13 mouse cellular contexts compared by ENCODE assay signal in the genomic region with DNA sequence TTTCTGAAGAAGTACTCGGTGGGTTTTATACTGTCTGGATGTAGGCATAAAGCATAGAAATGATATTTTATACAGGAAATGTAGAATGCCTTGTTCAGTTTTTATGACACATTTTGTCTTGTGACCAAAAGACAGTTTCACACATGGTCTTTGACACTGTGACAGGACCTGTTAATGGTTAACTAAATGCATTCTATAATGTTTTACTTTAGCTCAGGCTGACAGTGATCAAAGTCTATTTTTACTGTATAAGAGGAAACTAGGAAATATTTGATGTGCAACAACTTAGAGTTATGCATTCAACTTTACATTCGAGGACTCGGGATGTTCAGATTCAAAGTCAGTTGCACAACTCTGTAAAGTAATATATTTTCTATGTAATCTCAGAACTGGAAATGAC.
"Had no signal": no experiment of that assay in that cellular context is flagged by ENCODE, and none has a peak within 500 bp of the region (broad histone marks: within the 10 kb centered on the region; RNA-seq: fewer than 3 reads in every experiment).

No protein-coding gene starts in this region.

- H3K36me3 ChIP-seq: hindbrain, embryonic 15.5 days; limb, embryonic 12.5 days; midbrain, embryonic 13.5 days; neural tube, embryonic 15.5 days had no signal

- DNase-seq: kidney, postnatal 25 days; layer of hippocampus, adult 9-11 months; layer of hippocampus, postnatal 36 days; lung, adult 2 months; lung, postnatal 36 days; right cerebral cortex, adult 18-20 months; right cerebral cortex, postnatal 25 days; thymus, postnatal 36 days had no signal

- H3K4me3 ChIP-seq: hindbrain, embryonic 15.5 days; limb, embryonic 12.5 days; midbrain, embryonic 13.5 days; neural tube, embryonic 15.5 days had no signal

- H3K9ac ChIP-seq: hindbrain, embryonic 15.5 days; limb, embryonic 12.5 days; midbrain, embryonic 13.5 days; neural tube, embryonic 15.5 days had no signal

- H3K9me3 ChIP-seq: hindbrain, embryonic 15.5 days; limb, embryonic 12.5 days; midbrain, embryonic 13.5 days; neural tube, embryonic 15.5 days had no signal

- H3K27me3 ChIP-seq: hindbrain, embryonic 15.5 days; neural tube, embryonic 15.5 days had no signal

- ATAC-seq: lung, postnatal 0 days; midbrain, embryonic 13.5 days had no signal

- H3K27ac ChIP-seq: hindbrain, embryonic 15.5 days; limb, embryonic 12.5 days; midbrain, embryonic 13.5 days; neural tube, embryonic 15.5 days had no signal

- H3K4me2 ChIP-seq: hindbrain, embryonic 15.5 days; limb, embryonic 12.5 days; midbrain, embryonic 13.5 days; neural tube, embryonic 15.5 days had no signal
